Mouse (Mus musculus): ENCODE results near the gene Cdk2. TPM values are rescaled to one million over a fixed set of nuclear protein-coding genes. Genes with fewer than 3 reads are reported as not detected.

Cdk2 gene
- total and polyA plus RNA-seq, 2 experiments from 2014 or later: 10.7 to 11.1 TPM

DNA sequence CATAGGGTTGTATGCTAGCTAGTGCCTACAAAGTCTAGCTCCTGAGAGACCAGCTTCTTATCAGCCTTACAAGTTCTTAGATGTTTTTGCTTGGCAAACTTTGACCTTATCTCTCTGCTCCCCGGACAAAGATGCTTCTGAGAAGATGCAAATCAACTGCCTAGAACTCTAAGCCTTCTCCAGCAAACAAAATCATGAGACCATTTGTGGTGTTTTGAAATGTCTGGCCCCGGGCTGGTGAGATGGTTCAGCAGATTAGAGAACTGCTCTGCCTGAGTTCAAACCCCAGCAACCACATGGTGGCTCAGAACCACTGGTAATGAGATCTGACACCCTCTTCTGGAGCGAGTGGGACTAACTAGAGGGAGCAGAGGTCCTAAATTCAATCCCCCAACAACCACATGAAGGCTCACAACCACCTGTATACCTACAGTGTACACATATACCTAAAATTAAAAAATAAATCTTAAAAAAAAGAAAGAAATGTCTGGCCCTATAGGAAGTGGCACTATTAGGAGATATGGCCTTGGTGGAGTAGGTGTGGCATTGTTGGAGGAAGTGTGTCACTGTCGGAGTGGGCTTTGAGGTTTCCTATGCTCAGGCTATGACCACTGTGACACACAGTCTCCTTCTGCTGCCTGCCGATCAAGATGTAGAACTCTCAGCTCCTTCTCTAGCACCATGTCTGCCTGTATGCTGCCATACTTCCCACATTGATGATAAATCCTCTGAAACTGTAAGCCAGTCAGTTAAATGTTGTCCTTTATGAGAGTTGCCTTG lies 41.2 kb downstream of the Cdk2 start:
- Histone ChIP-seq H3K27ac (ENCODE audit: low read depth, low read length) (no peak overlapping the region), H3K27me3 (ENCODE audit: insufficient read depth, low read length) (no peaks in the 10 kb centered on the region), H3K9me3 (ENCODE audit: low read length) (no peaks in the 10 kb centered on the region), H3K4me3 (ENCODE audit: low read depth, low read length) (no peak overlapping the region), H3K36me3 (ENCODE audit: insufficient read depth, low read length) (0 out of 2 replicates have a peak, but pooled peaks cover 3% of the 10 kb centered on the region), H3K4me2 (ENCODE audit: low read depth, low read length, poor library complexity, severe bottlenecking) (no peak overlapping the region), H3K9ac (replicated peaks; ENCODE audit: low read length, poor library complexity, severe bottlenecking) (no peak overlapping the region), H3K4me1 (ENCODE audit: insufficient read depth, low read length) (0 out of 2 replicates have a peak, but pooled peaks cover 2% of the 10 kb centered on the region)
- DNase-seq (ENCODE audit: low spot score): no peak
- no peak for ATAC-seq (ENCODE audit: low FRiP score)
- TF ChIP-seq CTCF (IDR thresholded peaks at IDR 0.05): no peak
- 79% methylated on average over 5 of the region's 5 CpGs for WGBS

DNA sequence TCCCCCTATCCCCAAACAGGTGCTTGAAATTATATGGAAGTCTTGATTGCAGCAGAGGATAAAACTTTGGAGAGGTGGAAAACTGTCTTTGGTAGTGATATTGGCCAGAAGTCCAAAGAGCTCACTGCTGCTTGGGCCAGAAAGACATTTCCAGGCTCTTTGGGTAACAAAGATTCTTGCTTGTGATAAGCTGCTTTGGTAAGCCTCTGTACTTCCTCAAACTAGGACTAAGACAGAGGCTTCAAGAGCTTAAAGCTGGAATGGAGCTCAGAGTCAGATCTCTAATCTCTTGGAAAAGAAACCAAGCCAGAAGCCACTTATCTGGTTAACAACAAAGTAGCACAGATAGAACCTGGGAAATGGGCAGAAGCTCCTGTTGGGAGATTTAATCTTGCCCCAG lies 42.4 kb downstream of the Cdk2 start:
- ATAC-seq (ENCODE audit: low FRiP score): no peak
- no peak for TF ChIP-seq CTCF (IDR thresholded peaks at IDR 0.05)

DNA sequence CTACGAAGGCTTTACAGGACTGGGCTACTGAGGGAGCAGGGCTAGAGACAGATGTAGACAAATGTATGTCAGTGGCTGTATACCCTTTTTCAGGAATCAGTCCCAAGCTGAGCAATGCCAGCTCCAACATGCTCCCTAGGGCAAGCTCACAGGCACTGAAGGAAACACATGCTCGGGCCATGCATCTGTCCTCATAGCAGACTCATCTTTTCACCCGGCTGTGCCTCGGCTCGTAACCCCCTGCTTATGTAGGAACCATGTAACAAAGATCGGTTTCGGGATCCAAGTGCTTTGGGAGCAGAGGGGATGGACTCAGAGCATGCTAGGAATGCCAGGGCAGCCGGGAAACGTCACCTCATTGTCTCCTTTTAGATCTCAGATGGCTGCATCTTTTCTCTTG lies 45.3 kb downstream of the Cdk2 start:
- Histone ChIP-seq H3K4me1 (ENCODE audit: insufficient read depth, low read length) (no peaks in the 10 kb centered on the region), H3K36me3 (ENCODE audit: insufficient read depth, low read length) (0 out of 2 replicates have a peak, but pooled peaks cover 3% of the 10 kb centered on the region), H3K27ac (ENCODE audit: low read depth, low read length) (no peak overlapping the region), H3K4me3 (ENCODE audit: low read depth, low read length) (no peak overlapping the region), H3K4me2 (ENCODE audit: low read depth, low read length, poor library complexity, severe bottlenecking) (no peak overlapping the region), H3K9ac (replicated peaks; ENCODE audit: low read length, poor library complexity, severe bottlenecking) (no peak overlapping the region), H3K27me3 (ENCODE audit: insufficient read depth, low read length) (no peaks in the 10 kb centered on the region), H3K9me3 (ENCODE audit: low read length) (no peaks in the 10 kb centered on the region)
- TF ChIP-seq CTCF (IDR thresholded peaks at IDR 0.05): no peak
- 56% methylated on average over 9 of the region's 9 CpGs for WGBS
- DNase-seq (ENCODE audit: low spot score) (no peak), ATAC-seq (ENCODE audit: low FRiP score) (no peak)

More for the DNA sequence above, 42.4 kb downstream of the Cdk2 start:
- DNase-seq (ENCODE audit: low spot score): no peak
- Histone ChIP-seq H3K9ac (replicated peaks; ENCODE audit: low read length, poor library complexity, severe bottlenecking) (no peak overlapping the region), H3K36me3 (ENCODE audit: insufficient read depth, low read length) (0 out of 2 replicates have a peak, but pooled peaks cover 3% of the 10 kb centered on the region), H3K27me3 (ENCODE audit: insufficient read depth, low read length) (no peaks in the 10 kb centered on the region), H3K4me1 (ENCODE audit: insufficient read depth, low read length) (no peaks in the 10 kb centered on the region), H3K4me2 (ENCODE audit: low read depth, low read length, poor library complexity, severe bottlenecking) (no peak overlapping the region), H3K27ac (ENCODE audit: low read depth, low read length) (no peak overlapping the region), H3K4me3 (ENCODE audit: low read depth, low read length) (no peak overlapping the region), H3K9me3 (ENCODE audit: low read length) (no peaks in the 10 kb centered on the region)

DNA sequence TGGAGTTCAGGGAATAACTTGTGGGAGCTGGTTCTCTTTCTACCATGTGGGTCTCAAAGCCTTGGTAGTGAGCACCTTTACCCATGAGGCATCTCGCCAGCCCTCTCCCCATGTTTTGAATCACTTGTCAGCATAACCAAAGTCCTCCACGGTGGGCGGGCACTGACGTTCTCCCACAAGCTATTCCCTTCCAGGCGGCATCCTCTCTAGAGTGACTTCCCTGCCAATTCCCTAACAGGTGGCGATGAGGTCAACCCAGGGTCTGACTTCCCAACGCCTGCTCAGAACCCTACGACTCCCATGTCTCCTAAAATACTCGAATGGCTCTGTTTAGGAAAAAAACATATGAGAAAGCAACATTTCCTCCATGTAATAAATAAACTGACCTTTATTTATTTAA lies 47.0 kb downstream of the Cdk2 start:
- 61% methylated on average over 9 of the region's 9 CpGs for WGBS
- H3K4me3 ChIP-seq (ENCODE audit: low read depth, low read length): no peak overlapping the region
- no peaks in the 10 kb centered on the region for H3K27me3 ChIP-seq (ENCODE audit: insufficient read depth, low read length)
- H3K4me1 ChIP-seq (ENCODE audit: insufficient read depth, low read length): no peaks in the 10 kb centered on the region
- 0 out of 2 replicates have a peak, but pooled peaks cover 3% of the 10 kb centered on the region for H3K36me3 ChIP-seq (ENCODE audit: insufficient read depth, low read length)
- ATAC-seq (ENCODE audit: low FRiP score): no peak
- H3K4me2 ChIP-seq (ENCODE audit: low read depth, low read length, poor library complexity, severe bottlenecking): no peak overlapping the region
- TF ChIP-seq CTCF (IDR thresholded peaks at IDR 0.05): no peak
- no peak for DNase-seq (ENCODE audit: low spot score)
- no peaks in the 10 kb centered on the region for H3K9me3 ChIP-seq (ENCODE audit: low read length)
- H3K27ac ChIP-seq (ENCODE audit: low read depth, low read length): no peak overlapping the region
- no peak overlapping the region for H3K9ac ChIP-seq (replicated peaks; ENCODE audit: low read length, poor library complexity, severe bottlenecking)

GRCm38 (mm10) chr10:128656731-128657130 lies 48.1 kb downstream of the Cdk2 start:
- no peak for ATAC-seq (ENCODE audit: low FRiP score)
- no peak for TF ChIP-seq CTCF (IDR thresholded peaks at IDR 0.05)

DNA sequence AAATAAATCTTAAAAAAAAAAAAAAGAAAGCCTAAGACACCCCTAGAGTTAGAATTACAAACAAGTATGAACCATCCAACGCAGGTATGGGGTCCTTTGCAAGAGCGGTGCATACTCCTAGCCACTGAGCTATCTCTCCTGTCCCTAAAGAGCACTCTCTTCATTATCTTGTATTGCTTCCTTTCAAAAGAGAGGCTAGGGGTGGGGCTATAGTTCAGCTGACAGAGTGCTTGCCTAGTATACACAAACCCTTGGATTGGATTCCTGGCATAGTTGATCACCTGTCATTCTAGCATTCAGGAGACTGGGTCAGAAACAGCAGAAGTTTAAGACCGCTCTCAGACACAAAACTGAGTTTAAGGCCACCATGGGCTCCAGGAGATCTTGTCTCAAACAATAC lies 49.6 kb downstream of the Cdk2 start:
- Histone ChIP-seq H3K27me3 (ENCODE audit: insufficient read depth, low read length) (no peaks in the 10 kb centered on the region), H3K4me3 (ENCODE audit: low read depth, low read length) (no peak overlapping the region), H3K27ac (ENCODE audit: low read depth, low read length) (no peak overlapping the region), H3K9me3 (ENCODE audit: low read length) (no peaks in the 10 kb centered on the region), H3K4me1 (ENCODE audit: insufficient read depth, low read length) (no peaks in the 10 kb centered on the region), H3K9ac (replicated peaks; ENCODE audit: low read length, poor library complexity, severe bottlenecking) (no peak overlapping the region), H3K36me3 (ENCODE audit: insufficient read depth, low read length) (0 out of 2 replicates have a peak, but pooled peaks cover 3% of the 10 kb centered on the region), H3K4me2 (ENCODE audit: low read depth, low read length, poor library complexity, severe bottlenecking) (no peak overlapping the region)
- 96% methylated on average over 3 of the region's 3 CpGs for WGBS
- ATAC-seq (ENCODE audit: low FRiP score) (no peak), DNase-seq (ENCODE audit: low spot score) (no peak)
- TF ChIP-seq CTCF (IDR thresholded peaks at IDR 0.05): no peak

More at GRCm38 (mm10) chr10:128656731-128657130, 48.1 kb downstream of the Cdk2 start:
- no peaks in the 10 kb centered on the region for H3K4me1 ChIP-seq (ENCODE audit: insufficient read depth, low read length)
- 85% methylated on average over 1 of the region's 1 CpGs for WGBS
- H3K27ac ChIP-seq (ENCODE audit: low read depth, low read length): no peak overlapping the region
- no peaks in the 10 kb centered on the region for H3K27me3 ChIP-seq (ENCODE audit: insufficient read depth, low read length)
- no peak overlapping the region for H3K4me2 ChIP-seq (ENCODE audit: low read depth, low read length, poor library complexity, severe bottlenecking)
- H3K4me3 ChIP-seq (ENCODE audit: low read depth, low read length): no peak overlapping the region
- no peak overlapping the region for H3K9ac ChIP-seq (replicated peaks; ENCODE audit: low read length, poor library complexity, severe bottlenecking)
- H3K9me3 ChIP-seq (ENCODE audit: low read length): no peaks in the 10 kb centered on the region
- DNase-seq (ENCODE audit: low spot score): no peak
- 0 out of 2 replicates have a peak, but pooled peaks cover 3% of the 10 kb centered on the region for H3K36me3 ChIP-seq (ENCODE audit: insufficient read depth, low read length)

All from midbrain, postnatal 0 days (tissue).